Mouse (Mus musculus): ENCODE data around the gene Rassf8. TPM values are rescaled to one million over a fixed set of nuclear protein-coding genes. Genes with fewer than 3 reads are reported as not detected.
A peak's percentile ranks its signal among the peaks of the same experiment; 100 is the strongest.

The Rassf8 gene
- polyA plus RNA-seq, 1 experiment from 2014 or later: 10.3 TPM

GRCm38 (mm10) chr6:145809566-145809965 lies 63.0 kb downstream of the Rassf8 start:
- Histone ChIP-seq H3K27ac (replicated peaks; ENCODE audit: low read depth, low read length) (no peak overlapping the region), H3K27me3 (ENCODE audit: control insufficient read depth, insufficient read depth, low read length) (no peaks in the 10 kb centered on the region), H3K4me2 (ENCODE audit: low read depth, severe bottlenecking) (no peak overlapping the region), H3K4me1 (ENCODE audit: control insufficient read depth, insufficient read depth, low read length) (no peaks in the 10 kb centered on the region), H3K9ac (ENCODE audit: low read length) (no peak overlapping the region), H3K36me3 (ENCODE audit: control insufficient read depth, insufficient read depth, low read length) (no peaks in the 10 kb centered on the region), H3K9me3 (ENCODE audit: control insufficient read depth, low read length) (no peaks in the 10 kb centered on the region), H3K4me3 (ENCODE audit: low read depth, low read length) (no peak overlapping the region)
- ATAC-seq (ENCODE audit: insufficient number of reproducible peaks, low FRiP score, low TSS enrichment, low read depth): no peak
- WGBS: 83% methylated on average over 7 of the region's 7 CpGs
- DNase-seq (ENCODE audit: low spot score): no peak

- no peak overlapping the region for H3K4me3 ChIP-seq (ENCODE audit: low read depth, low read length)
- no peaks in the 10 kb centered on the region for H3K4me1 ChIP-seq (ENCODE audit: control insufficient read depth, insufficient read depth, low read length)
- no peaks in the 10 kb centered on the region for H3K9me3 ChIP-seq (ENCODE audit: control insufficient read depth, low read length)
- no peaks in the 10 kb centered on the region for H3K36me3 ChIP-seq (ENCODE audit: control insufficient read depth, insufficient read depth, low read length)
- no peak overlapping the region for H3K27ac ChIP-seq (replicated peaks; ENCODE audit: low read depth, low read length)
- H3K27me3 ChIP-seq (ENCODE audit: control insufficient read depth, insufficient read depth, low read length): no peaks in the 10 kb centered on the region
- WGBS: 88% methylated on average over 6 of the region's 6 CpGs
- no peak overlapping the region for H3K4me2 ChIP-seq (ENCODE audit: low read depth, severe bottlenecking)
- no peak overlapping the region for H3K9ac ChIP-seq (ENCODE audit: low read length)
- DNase-seq (ENCODE audit: low spot score) (no peak), ATAC-seq (ENCODE audit: insufficient number of reproducible peaks, low FRiP score, low TSS enrichment, low read depth) (no peak)
Observed at GRCm38 (mm10) chr6:145810015-145810414, 63.5 kb downstream of the Rassf8 start.

GRCm38 (mm10) chr6:145811174-145811573 lies 64.6 kb downstream of the Rassf8 start:
- no peak overlapping the region for H3K9ac ChIP-seq (ENCODE audit: low read length)
- no peak overlapping the region for H3K27ac ChIP-seq (replicated peaks; ENCODE audit: low read depth, low read length)
- no peak overlapping the region for H3K4me3 ChIP-seq (ENCODE audit: low read depth, low read length)
- 92% methylated on average over 1 of the region's 1 CpGs for WGBS
- H3K36me3 ChIP-seq (ENCODE audit: control insufficient read depth, insufficient read depth, low read length): no peaks in the 10 kb centered on the region
- H3K4me1 ChIP-seq (ENCODE audit: control insufficient read depth, insufficient read depth, low read length): no peaks in the 10 kb centered on the region
- H3K4me2 ChIP-seq (ENCODE audit: low read depth, severe bottlenecking): no peak overlapping the region
- no peak for ATAC-seq (ENCODE audit: insufficient number of reproducible peaks, low FRiP score, low TSS enrichment, low read depth)
- no peak for DNase-seq (ENCODE audit: low spot score)
- no peaks in the 10 kb centered on the region for H3K9me3 ChIP-seq (ENCODE audit: control insufficient read depth, low read length)
- no peaks in the 10 kb centered on the region for H3K27me3 ChIP-seq (ENCODE audit: control insufficient read depth, insufficient read depth, low read length)

- Histone ChIP-seq H3K27ac (replicated peaks; ENCODE audit: low read depth, low read length) (0 out of 2 replicates have a peak overlapping the region, but pooled peaks have one; percentile 21), H3K27me3 (ENCODE audit: control insufficient read depth, insufficient read depth, low read length) (no peaks in the 10 kb centered on the region), H3K4me2 (ENCODE audit: low read depth, severe bottlenecking) (no peak overlapping the region), H3K4me1 (ENCODE audit: control insufficient read depth, insufficient read depth, low read length) (no peaks in the 10 kb centered on the region), H3K36me3 (ENCODE audit: control insufficient read depth, insufficient read depth, low read length) (no peaks in the 10 kb centered on the region; the same call in 1 of the 2 replicates), H3K9ac (ENCODE audit: low read length) (no peak overlapping the region), H3K9me3 (ENCODE audit: control insufficient read depth, low read length) (no peaks in the 10 kb centered on the region), H3K4me3 (ENCODE audit: low read depth, low read length) (no peak overlapping the region)
- ATAC-seq (ENCODE audit: insufficient number of reproducible peaks, low FRiP score, low TSS enrichment, low read depth): no peak
- DNase-seq (ENCODE audit: low spot score): peak; percentile 52
- 39% methylated on average over 15 of the region's 15 CpGs for WGBS
Observed at GRCm38 (mm10) chr6:145815200-145815599, 68.7 kb downstream of the Rassf8 start.

- 86% methylated on average over 9 of the region's 9 CpGs for WGBS
- H3K4me3 ChIP-seq (ENCODE audit: low read depth, low read length): no peak overlapping the region
- ATAC-seq (ENCODE audit: insufficient number of reproducible peaks, low FRiP score, low TSS enrichment, low read depth) (no peak), DNase-seq (ENCODE audit: low spot score) (no peak)
- no peak overlapping the region for H3K27ac ChIP-seq (replicated peaks; ENCODE audit: low read depth, low read length)
- H3K36me3 ChIP-seq (ENCODE audit: control insufficient read depth, insufficient read depth, low read length): no peaks in the 10 kb centered on the region; the same call in 1 of the 2 replicates
- no peaks in the 10 kb centered on the region for H3K27me3 ChIP-seq (ENCODE audit: control insufficient read depth, insufficient read depth, low read length)
- H3K4me2 ChIP-seq (ENCODE audit: low read depth, severe bottlenecking): no peak overlapping the region
- H3K9me3 ChIP-seq (ENCODE audit: control insufficient read depth, low read length): no peaks in the 10 kb centered on the region
- H3K9ac ChIP-seq (ENCODE audit: low read length): no peak overlapping the region
- H3K4me1 ChIP-seq (ENCODE audit: control insufficient read depth, insufficient read depth, low read length): 0 out of 2 replicates have a peak, but pooled peaks cover 3% of the 10 kb centered on the region
Observed at GRCm38 (mm10) chr6:145819151-145819550, 72.6 kb downstream of the Rassf8 start.

- DNase-seq (ENCODE audit: low spot score) (no peak), ATAC-seq (ENCODE audit: insufficient number of reproducible peaks, low FRiP score, low TSS enrichment, low read depth) (no peak)
- Histone ChIP-seq H3K36me3 (ENCODE audit: control insufficient read depth, insufficient read depth, low read length) (no peaks in the 10 kb centered on the region), H3K4me2 (ENCODE audit: low read depth, severe bottlenecking) (no peak overlapping the region), H3K9me3 (ENCODE audit: control insufficient read depth, low read length) (no peaks in the 10 kb centered on the region; the same call in 1 of the 2 replicates), H3K4me1 (ENCODE audit: control insufficient read depth, insufficient read depth, low read length) (0 out of 2 replicates have a peak, but pooled peaks cover 3% of the 10 kb centered on the region), H3K9ac (ENCODE audit: low read length) (no peak overlapping the region), H3K27ac (replicated peaks; ENCODE audit: low read depth, low read length) (no peak overlapping the region), H3K27me3 (ENCODE audit: control insufficient read depth, insufficient read depth, low read length) (no peaks in the 10 kb centered on the region), H3K4me3 (ENCODE audit: low read depth, low read length) (no peak overlapping the region)
- 77% methylated on average over 5 of the region's 5 CpGs for WGBS
Observed at GRCm38 (mm10) chr6:145822218-145822617, 75.7 kb downstream of the Rassf8 start.

- no peak overlapping the region for H3K27ac ChIP-seq (replicated peaks; ENCODE audit: low read depth, low read length)
- DNase-seq (ENCODE audit: low spot score): no peak
- no peaks in the 10 kb centered on the region; the same call in 1 of the 2 replicates for H3K9me3 ChIP-seq (ENCODE audit: control insufficient read depth, low read length)
- 69% methylated on average over 6 of the region's 6 CpGs for WGBS
- no peak overlapping the region for H3K4me2 ChIP-seq (ENCODE audit: low read depth, severe bottlenecking)
- H3K9ac ChIP-seq (ENCODE audit: low read length): no peak overlapping the region
- 0 out of 2 replicates have a peak, but pooled peaks have one; percentile 39 for ATAC-seq (ENCODE audit: insufficient number of reproducible peaks, low FRiP score, low TSS enrichment, low read depth)
- H3K27me3 ChIP-seq (ENCODE audit: control insufficient read depth, insufficient read depth, low read length): no peaks in the 10 kb centered on the region
- H3K4me3 ChIP-seq (ENCODE audit: low read depth, low read length): no peak overlapping the region
- H3K36me3 ChIP-seq (ENCODE audit: control insufficient read depth, insufficient read depth, low read length): no peaks in the 10 kb centered on the region
- H3K4me1 ChIP-seq (ENCODE audit: control insufficient read depth, insufficient read depth, low read length): 0 out of 2 replicates have a peak, but pooled peaks cover 3% of the 10 kb centered on the region
Observed at GRCm38 (mm10) chr6:145823103-145823502, 76.6 kb downstream of the Rassf8 start.

GRCm38 (mm10) chr6:145823588-145824234 lies 77.2 kb downstream of the Rassf8 start:
- DNase-seq (ENCODE audit: low spot score): peak; percentile 27
- ATAC-seq (ENCODE audit: insufficient number of reproducible peaks, low FRiP score, low TSS enrichment, low read depth): no peak
- no peak overlapping the region for H3K27ac ChIP-seq (replicated peaks; ENCODE audit: low read depth, low read length)

More at GRCm38 (mm10) chr6:145823588-145824234, 77.2 kb downstream of the Rassf8 start:
- Histone ChIP-seq H3K36me3 (ENCODE audit: control insufficient read depth, insufficient read depth, low read length) (no peaks in the 10 kb centered on the region), H3K9me3 (ENCODE audit: control insufficient read depth, low read length) (no peaks in the 10 kb centered on the region; the same call in 1 of the 2 replicates), H3K27me3 (ENCODE audit: control insufficient read depth, insufficient read depth, low read length) (no peaks in the 10 kb centered on the region), H3K4me2 (ENCODE audit: low read depth, severe bottlenecking) (no peak overlapping the region), H3K4me3 (ENCODE audit: low read depth, low read length) (no peak overlapping the region), H3K4me1 (ENCODE audit: control insufficient read depth, insufficient read depth, low read length) (0 out of 2 replicates have a peak, but pooled peaks cover 3% of the 10 kb centered on the region), H3K9ac (ENCODE audit: low read length) (no peak overlapping the region)
- WGBS: 59% methylated on average over 5 of the region's 5 CpGs
